Mouse (Mus musculus) small intestine, adult 2 months (tissue): ENCODE measurements around the gene Hsf4.

ENCODE experiments used
- CTCF ChIP-seq: fragments of 200-500 bp; IDR thresholded peaks from 2 replicates; pipeline ENCODE4 v1.5.1; 2012; ENCODE audit warnings: low read depth, mild to moderate bottlenecking, control low read depth, inconsistent platforms, low read length, moderate library complexity, mixed read lengths; ENCODE audit not compliant: insufficient replicate concordance, insufficient read length; ENCODE audit errors: extremely low read depth
- POLR2A ChIP-seq: fragments of 200-500 bp; IDR thresholded peaks from 2 replicates; pipeline ENCODE4 v1.6.1; 2012; ENCODE audit warnings: low read depth, mild to moderate bottlenecking, control low read depth, inconsistent platforms, low read length, moderate library complexity

DNA sequence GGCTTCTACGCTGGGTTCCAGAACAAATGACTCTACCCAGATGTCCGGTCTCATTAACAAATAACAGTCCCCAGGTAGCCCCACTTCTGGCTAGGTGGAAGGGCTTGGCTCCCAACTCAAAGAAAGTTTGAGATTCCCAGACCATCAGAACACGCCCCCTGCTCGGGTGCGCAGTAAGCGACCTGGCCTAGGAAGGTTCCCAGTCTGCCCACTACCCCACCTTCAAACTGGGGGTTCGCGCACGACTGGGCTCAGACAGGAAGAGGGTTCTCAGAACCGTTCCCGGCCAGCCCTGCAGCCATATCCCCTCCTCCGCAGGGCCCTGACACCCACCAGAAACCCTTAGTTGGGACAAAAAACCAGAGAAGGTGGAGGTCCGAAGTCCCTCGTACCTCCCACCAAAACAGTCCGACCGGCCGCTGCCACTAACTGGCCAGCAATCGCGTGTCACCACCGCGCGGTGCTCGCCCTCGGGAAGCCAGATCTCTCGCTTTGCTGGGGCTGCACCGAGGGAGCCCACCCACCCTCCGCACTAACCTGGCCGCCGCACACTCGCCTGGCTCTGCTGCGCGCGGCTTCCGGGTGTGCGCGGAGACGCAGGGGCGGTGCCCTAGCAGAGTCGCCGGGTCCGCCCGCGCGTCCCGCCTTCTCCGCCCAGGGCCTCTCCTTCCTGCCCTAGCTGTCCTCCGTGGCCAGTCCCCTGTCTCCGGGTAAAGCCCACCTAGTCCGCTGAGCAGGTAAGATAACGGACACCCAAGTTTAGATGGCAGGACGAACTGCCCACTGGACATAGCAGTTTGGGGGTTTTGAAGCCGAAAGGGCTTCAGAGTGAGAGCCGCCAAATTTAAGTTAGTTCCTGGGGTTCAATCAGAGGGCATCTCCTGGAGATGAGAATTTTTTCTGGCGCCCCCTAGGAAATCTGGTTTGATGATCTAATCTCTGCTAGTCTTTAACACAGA is 5.3 kb upstream of the Hsf4 start, which contains the start of the genes Tradd and Fbxl8:
- TF ChIP-seq POLR2A (peak; percentile 76), CTCF (0 out of 2 replicates have a peak, but pooled peaks have one; percentile 15)
